Mouse (Mus musculus) G1E (cell line): ENCODE results near the gene Dqx1.

ENCODE experiments used
- CTCF ChIP-seq: IDR thresholded peaks from 2 replicates; pipeline ENCODE4 v1.5.1; 2012; ENCODE audit warnings: low read depth, low read length, inconsistent platforms, mixed read lengths
- GATA1 ChIP-seq: IDR thresholded peaks from 2 replicates; pipeline ENCODE4 v1.6.1; 2012; ENCODE audit warnings: borderline replicate concordance, low read length, inconsistent platforms, mixed read lengths
- TAL1 ChIP-seq: conservative IDR thresholded peaks from 2 replicates; pipeline ENCODE4 v1.6.1; 2012; ENCODE audit warnings: low read depth, low read length, inconsistent platforms, mixed read lengths

DNA sequence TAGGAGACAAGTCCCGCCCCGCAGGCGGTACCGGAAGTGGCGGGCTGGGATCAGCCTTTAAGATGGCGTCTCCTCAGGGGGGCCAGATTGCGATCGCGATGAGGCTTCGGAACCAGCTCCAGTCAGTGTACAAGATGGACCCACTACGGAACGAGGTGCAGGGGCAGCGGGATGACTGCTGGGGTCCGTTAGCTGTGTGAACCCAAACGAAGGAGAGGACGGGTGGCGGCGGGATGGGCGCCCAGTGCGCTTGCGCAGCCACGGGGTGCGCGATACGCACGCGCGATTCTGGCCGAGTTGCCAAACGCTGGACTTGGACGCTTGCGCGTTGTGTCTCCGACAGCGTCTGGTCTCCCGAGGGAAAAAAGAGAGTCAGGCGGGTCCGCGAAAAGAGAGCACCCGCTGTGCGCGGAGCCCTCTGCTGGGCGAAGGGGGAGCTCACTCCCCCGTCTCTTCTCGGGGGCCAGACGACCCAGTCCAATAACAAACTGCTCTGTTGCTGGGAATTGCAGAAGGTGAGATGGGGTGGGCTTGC is 20.7 kb downstream of the Dqx1 start:
- TF ChIP-seq CTCF (no peak), GATA1 (no peak), TAL1 (no peak)
